Mouse (Mus musculus) monocyte, adult 5-6 weeks (primary cell): ENCODE results near the gene Klf14. TPM values are rescaled to one million over a fixed set of nuclear protein-coding genes. Genes with fewer than 3 reads are reported as not detected.

Experiments
- ATAC-seq: fragments of 153-309, 156-312 bp; replicated peaks from 2 replicates; pipeline ENCODE4 v1.8.0; 2017; ENCODE audit warnings: mild to moderate bottlenecking; ENCODE audit not compliant: low TSS enrichment, insufficient number of reproducible peaks, severe bottlenecking, poor library complexity, low FRiP score
- total RNA-seq: library from RNA; stranded (forward); fragments of 200-1000, 200-491, 200-594 nt; gene quantifications from 3 replicates; pipeline ENCODE4 v1.2.3, GENCODE M21; 2017

Klf14 gene
- 0.10 TPM in 1 of 3 replicates, not detected in the others for total RNA-seq

GRCm38 (mm10) chr6:30958736-30959540 lies at the start of gene Klf14:
Klf14 (minus strand) TSS chr6:30959078.
- ATAC-seq = no peak

- no peak for ATAC-seq
These were observed 47.3 kb upstream of the Klf14 start for GRCm38 (mm10) chr6:31006111-31006600.

- ATAC-seq = no peak
These were observed 27.5 kb upstream of the Klf14 start for GRCm38 (mm10) chr6:30986393-30986792.

- no peak for ATAC-seq
These were observed 24.1 kb upstream of the Klf14 start for GRCm38 (mm10) chr6:30983021-30983420.

- ATAC-seq = no peak
These were observed 23.6 kb upstream of the Klf14 start for GRCm38 (mm10) chr6:30982372-30982980.

- no peak for ATAC-seq
These were observed 22.5 kb upstream of the Klf14 start for GRCm38 (mm10) chr6:30981351-30981750.

- ATAC-seq = no peak
These were observed 19.7 kb upstream of the Klf14 start for GRCm38 (mm10) chr6:30978615-30979014.

GRCm38 (mm10) chr6:30972121-30972520 lies 13.2 kb upstream of the Klf14 start:
- ATAC-seq = no peak

GRCm38 (mm10) chr6:30957784-30958735 lies 818 bp downstream of the Klf14 start:
- no peak for ATAC-seq

GRCm38 (mm10) chr6:30939264-30939663 lies 19.6 kb downstream of the Klf14 start:
- ATAC-seq = no peak

GRCm38 (mm10) chr6:30922821-30923220 lies 36.1 kb downstream of the Klf14 start:
- no peak for ATAC-seq

GRCm38 (mm10) chr6:30921826-30922225 lies 37.1 kb downstream of the Klf14 start:
- no peak for ATAC-seq

GRCm38 (mm10) chr6:30920834-30921675 lies 37.8 kb downstream of the Klf14 start:
- ATAC-seq = no peak

GRCm38 (mm10) chr6:30915473-30915872 lies 43.4 kb downstream of the Klf14 start, which contains the start of gene Tsga13:
Tsga13 (minus strand) TSS chr6:30915573.
- no peak for ATAC-seq

GRCm38 (mm10) chr6:30907970-30908369 lies 50.9 kb downstream of the Klf14 start:
- no peak for ATAC-seq
